Mouse (Mus musculus) megakaryocyte, adult 5-6 weeks (primary cell): ENCODE results near the gene Phrf1. TPM values are rescaled to one million over a fixed set of nuclear protein-coding genes. Genes with fewer than 3 reads are reported as not detected.
A peak's percentile ranks its signal among the peaks of the same experiment; 100 is the strongest.

ENCODE experiments used
- ATAC-seq: 2 replicates; pipeline ENCODE4 v1.8.0; 2016; ENCODE audit warnings: mild to moderate bottlenecking, inconsistent platforms; ENCODE audit not compliant: poor library complexity, severe bottlenecking
- total RNA-seq, 2 experiments: library from RNA; stranded (forward) in 1 of 2; stranded (reverse) in 1 of 2; fragments of 153-499, 151-499 nt in 1 of 2; fragments of 221-1000, 200-1000 nt in 1 of 2; gene quantifications; 2 replicates each; pipeline versions ENCODE4 v1.2.3 to v1.2.4; 2015 to 2017

The Phrf1 gene
- total RNA-seq, 2 experiments from 2014 or later: 42.8 to 48.7 TPM

GRCm38 (mm10) chr7:141210606-141211131, 17.9 kb upstream of the Phrf1 start:
- no peak for ATAC-seq

GRCm38 (mm10) chr7:141213133-141213532, 15.5 kb upstream of the Phrf1 start:
- no peak for ATAC-seq

GRCm38 (mm10) chr7:141213605-141214235, 14.9 kb upstream of the Phrf1 start, which contains the start of gene Lmntd2:
Lmntd2 (minus strand) TSS chr7:141214080.
- no peak for ATAC-seq

GRCm38 (mm10) chr7:141214310-141214709, 14.3 kb upstream of the Phrf1 start:
- no peak for ATAC-seq

- ATAC-seq: peak; percentile 94
Measured at GRCm38 (mm10) chr7:141215101-141215879, 13.3 kb upstream of the Phrf1 start, which contains the start of gene Rassf7. Rassf7 (plus strand) TSS chr7:141215860.

- peak; percentile 16; the same call in 1 of the 2 replicates for ATAC-seq
Measured at GRCm38 (mm10) chr7:141215880-141216733, 12.5 kb upstream of the Phrf1 start.

- ATAC-seq: no peak
Measured at GRCm38 (mm10) chr7:141216894-141217293, 11.7 kb upstream of the Phrf1 start.

GRCm38 (mm10) chr7:141217343-141218013, 11.1 kb upstream of the Phrf1 start:
- no peak for ATAC-seq

- no peak for ATAC-seq
Measured at GRCm38 (mm10) chr7:141218141-141218540, 10.4 kb upstream of the Phrf1 start.

- no peak for ATAC-seq
Measured at GRCm38 (mm10) chr7:141218557-141219133, 9.9 kb upstream of the Phrf1 start.

GRCm38 (mm10) chr7:141219558-141220099, 9.0 kb upstream of the Phrf1 start:
- ATAC-seq: no peak

GRCm38 (mm10) chr7:141220377-141220776, 8.2 kb upstream of the Phrf1 start:
- ATAC-seq: no peak

GRCm38 (mm10) chr7:141221249-141222125, 7.1 kb upstream of the Phrf1 start:
- ATAC-seq: peak; percentile 95

GRCm38 (mm10) chr7:141222126-141222467, 6.5 kb upstream of the Phrf1 start:
- ATAC-seq: no peak

- ATAC-seq: no peak
Measured at GRCm38 (mm10) chr7:141222696-141223215, 5.8 kb upstream of the Phrf1 start.

GRCm38 (mm10) chr7:141226535-141226934, 2.0 kb upstream of the Phrf1 start:
- no peak for ATAC-seq

GRCm38 (mm10) chr7:141227796-141228195, 788 bp upstream of the Phrf1 start:
- no peak for ATAC-seq

- no peak for ATAC-seq
Measured at GRCm38 (mm10) chr7:141229702-141230101, 1.1 kb downstream of the Phrf1 start.

GRCm38 (mm10) chr7:141230570-141230969, 2.0 kb downstream of the Phrf1 start:
- no peak for ATAC-seq
